Mouse (Mus musculus) heart, postnatal 10 days (tissue): ENCODE results near the gene Gm20806. TPM values are rescaled to one million over a fixed set of nuclear protein-coding genes. Genes with fewer than 3 reads are reported as not detected.
"Not testable (repeated sequence)": the region's sequence is repeated elsewhere in the genome, so short reads cannot be mapped to it uniquely, and the experiment has no call there.

Experiments used
- DNase-seq, 2 experiments: peaks; one replicate each; pipeline ENCODE4 v3.0.0; 2021
- intact Hi-C: fragments of 180-260 bp; cut with DNase I; formaldehyde crosslinking; loops from one replicate; pipeline ENCODE4 v1.15.1; 2025
- total RNA-seq, 2 experiments: library from RNA; stranded (reverse); gene quantifications; 2 replicates each; pipeline ENCODE4 v1.2.3; 2021

Gene Gm20806
- not detected for total RNA-seq

- DNase-seq, intact Hi-C loops: not testable (repeated sequence)
These were observed at the start of gene Gm20806 for GRCm38 (mm10) chrY:78837956-78838355. TSS of gene Gm20806 (minus strand) at chrY:78838056.
